Mouse (Mus musculus): ENCODE data around the gene Pfas. TPM values are rescaled to one million over a fixed set of nuclear protein-coding genes. Genes with fewer than 3 reads are reported as not detected.

Gene Pfas
- polyA plus RNA-seq (2012; rRNA removed) = 9.3 and 11.1 TPM in 2 replicates

DNA sequence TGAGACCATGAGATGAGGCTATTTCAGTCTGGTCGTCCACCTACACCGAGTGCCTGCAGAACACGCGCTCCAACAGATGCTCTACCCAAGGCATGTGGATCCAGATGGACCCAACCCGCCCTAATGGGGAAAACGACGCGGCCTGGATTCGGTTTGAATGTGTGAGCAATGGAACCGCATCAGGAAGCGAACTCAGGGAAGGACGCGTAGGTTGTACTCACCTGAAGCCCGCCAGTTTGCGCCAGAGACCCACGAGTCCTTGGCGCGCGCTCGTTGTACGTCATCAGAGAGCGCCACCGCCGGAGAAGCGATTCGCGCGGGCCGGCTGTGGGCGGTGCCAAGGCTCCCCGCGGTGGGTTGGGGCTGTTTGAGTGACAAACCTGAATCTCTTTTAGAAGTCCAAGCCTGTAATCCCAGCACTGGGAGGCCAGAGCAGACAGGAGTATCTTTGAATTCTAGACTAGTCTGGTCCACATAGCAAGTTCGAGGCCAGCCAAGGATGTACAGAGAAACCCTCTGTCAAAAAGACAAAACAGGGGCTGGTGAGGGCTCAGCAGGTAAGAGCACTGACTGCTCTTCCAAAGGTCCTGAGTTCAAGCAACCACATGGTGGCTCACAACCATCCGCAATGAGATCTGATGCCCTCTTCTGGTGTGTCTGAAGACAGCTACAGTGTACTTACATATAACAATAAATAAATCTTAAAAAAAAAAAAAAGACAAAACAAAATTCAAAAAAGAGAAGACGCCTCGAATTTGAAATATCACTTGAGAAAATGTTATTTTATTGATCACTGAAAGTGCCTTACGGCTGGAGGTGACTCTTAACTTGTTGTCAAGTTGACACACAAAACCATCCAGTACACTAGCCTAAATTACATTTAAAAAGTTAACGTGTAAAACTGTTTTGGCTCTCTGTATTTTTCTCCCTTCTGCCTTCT, at the start of gene Pfas:
Pfas (minus strand) TSS at position 279 of the 940 bp plus-strand sequence.
- DNase-seq (ENCODE audit: low spot score) = peak; percentile 76

DNA sequence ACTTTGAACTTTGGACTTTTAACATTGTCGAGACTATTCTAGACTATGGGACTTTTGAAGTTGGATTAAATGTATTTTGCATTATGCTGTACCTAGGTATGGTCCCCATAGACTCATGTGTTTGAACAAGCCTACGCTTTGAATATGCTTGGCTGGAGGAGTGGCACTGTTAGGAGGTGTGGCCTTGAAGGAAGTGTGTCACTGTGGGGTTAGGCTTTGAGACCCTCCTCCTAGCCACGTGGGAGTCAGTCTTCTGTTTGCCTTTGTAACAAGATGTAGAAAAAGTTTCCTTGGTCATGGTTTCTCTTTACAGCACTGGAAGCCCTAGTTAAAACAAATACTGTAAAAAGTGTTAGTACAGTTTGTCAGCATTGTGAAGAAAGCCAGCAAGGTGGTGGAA, 45.6 kb upstream of the Pfas start:
- no peak for DNase-seq (ENCODE audit: low spot score)

DNA sequence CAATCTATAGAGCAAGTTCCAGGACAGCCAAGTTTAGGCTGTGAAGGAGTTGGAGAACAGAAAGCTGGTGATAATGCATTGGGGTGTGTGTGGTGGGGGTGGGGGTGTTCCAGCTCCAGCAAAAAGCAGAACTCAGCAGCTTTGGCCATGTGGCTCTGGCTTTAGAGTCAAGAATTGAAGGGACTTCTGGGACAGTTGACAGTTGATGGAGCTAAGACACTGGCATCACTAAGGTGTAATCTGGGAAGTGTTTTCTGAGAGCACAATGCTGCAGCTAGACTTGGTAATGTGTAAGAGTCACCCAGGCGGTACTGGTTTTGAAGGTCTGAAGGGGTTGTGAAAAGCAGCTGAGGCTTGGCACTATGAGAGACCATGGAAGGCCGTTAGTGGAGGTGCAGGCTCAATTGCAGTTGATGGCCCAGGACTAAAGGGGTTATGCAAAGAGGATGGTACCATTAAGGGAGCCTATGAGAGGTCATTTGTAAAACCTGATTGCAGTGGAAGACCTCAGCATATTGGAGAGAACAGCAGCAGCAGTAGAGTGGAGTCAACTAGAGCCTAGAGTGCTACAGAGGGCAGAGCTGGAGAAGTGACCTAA, 44.7 kb upstream of the Pfas start:
- no peak for DNase-seq (ENCODE audit: low spot score)

DNA sequence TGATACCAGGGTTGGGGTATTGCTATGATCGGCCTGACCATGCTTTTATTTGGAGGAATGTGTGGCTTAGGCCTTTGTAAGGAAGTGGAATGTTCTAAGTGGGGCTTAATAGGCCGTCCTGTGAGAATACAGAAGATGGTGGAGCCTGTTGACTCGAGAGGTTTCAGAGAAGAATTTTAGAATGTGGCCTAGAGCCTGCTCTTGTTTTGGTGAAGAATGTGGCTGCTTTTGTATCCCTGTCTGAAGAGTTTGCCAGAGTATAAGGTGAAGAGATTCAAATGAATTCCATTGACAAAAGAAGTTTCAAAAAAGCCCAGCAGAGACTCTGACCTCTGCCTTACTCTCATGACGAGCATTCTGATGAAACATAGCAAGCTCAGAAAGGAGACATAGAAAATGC, 43.5 kb upstream of the Pfas start:
- DNase-seq (ENCODE audit: low spot score) = no peak

DNA sequence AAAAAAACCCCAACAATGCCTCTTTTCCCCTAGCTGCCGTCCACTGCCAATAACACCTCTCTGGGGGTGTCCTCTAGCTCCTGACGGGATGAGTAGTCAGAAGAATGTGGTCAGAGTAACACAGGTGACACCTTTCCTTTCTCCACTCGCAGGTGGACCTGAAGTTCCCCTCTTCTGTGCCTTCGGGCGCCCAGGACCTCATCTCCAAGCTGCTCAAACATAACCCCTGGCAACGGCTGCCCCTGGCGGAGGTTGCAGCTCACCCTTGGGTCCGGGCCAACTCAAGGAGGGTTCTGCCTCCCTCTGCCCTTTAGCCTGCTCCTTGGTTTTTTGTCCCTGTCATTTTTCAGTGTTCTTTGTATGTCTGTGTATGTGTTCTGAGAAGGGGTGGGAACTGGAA, 42.5 kb upstream of the Pfas start:
- no peak for DNase-seq (ENCODE audit: low spot score)

DNA sequence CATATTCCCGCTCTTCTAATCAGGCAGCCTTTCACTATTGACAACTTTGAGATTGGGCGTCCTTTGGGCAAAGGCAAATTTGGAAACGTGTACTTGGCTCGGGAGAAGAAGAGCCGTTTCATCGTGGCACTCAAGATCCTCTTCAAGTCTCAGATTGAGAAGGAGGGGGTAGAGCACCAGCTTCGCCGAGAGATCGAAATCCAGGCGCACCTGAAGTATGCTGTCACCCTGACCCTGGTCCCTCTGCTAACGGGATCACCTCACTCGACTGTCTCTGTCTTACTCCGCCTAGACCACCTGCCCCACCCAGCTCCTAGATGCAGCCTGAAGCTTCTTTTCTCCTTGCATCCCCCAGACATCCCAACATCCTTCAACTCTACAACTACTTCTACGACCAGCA, 39.9 kb upstream of the Pfas start:
- DNase-seq (ENCODE audit: low spot score) = no peak

DNA sequence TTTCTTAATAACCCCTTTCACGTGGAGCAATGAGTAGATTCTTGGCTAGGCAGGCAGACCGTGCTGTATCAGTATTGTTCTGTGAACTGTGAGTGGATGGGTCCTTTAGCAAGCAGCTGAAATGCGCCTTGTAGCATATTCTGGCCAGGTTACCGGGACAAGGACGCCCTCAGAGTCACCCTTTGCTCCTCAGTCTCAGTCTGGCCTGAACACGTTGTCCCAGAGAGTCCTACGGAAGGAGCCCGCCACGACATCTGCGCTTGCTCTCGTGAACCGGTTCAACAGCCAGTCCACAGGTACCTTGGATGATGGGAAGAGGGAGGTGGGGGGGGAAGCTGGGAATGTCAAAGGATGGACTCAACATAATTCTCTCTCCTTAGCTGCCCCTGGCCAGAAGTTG, 39.3 kb upstream of the Pfas start:
- DNase-seq (ENCODE audit: low spot score) = no peak

DNA sequence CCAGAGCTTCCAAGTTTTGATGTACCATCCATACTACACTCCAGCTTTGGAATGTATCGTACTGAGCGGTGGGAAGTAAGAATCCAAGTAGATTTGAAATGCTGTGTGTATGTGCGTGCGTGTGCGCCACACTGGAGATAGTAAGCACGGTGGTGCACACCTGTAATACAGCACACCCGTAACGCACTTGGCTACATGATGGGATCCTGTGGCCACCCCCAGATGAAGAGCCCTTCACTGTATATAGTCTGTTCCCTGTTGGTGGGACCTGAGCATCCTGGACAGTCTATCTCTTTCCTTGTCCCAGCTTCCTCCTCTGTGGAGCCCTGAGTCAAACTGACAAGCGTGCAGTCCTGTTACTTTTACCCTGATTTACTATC, 38.1 kb upstream of the Pfas start:
- DNase-seq (ENCODE audit: low spot score) = no peak

DNA sequence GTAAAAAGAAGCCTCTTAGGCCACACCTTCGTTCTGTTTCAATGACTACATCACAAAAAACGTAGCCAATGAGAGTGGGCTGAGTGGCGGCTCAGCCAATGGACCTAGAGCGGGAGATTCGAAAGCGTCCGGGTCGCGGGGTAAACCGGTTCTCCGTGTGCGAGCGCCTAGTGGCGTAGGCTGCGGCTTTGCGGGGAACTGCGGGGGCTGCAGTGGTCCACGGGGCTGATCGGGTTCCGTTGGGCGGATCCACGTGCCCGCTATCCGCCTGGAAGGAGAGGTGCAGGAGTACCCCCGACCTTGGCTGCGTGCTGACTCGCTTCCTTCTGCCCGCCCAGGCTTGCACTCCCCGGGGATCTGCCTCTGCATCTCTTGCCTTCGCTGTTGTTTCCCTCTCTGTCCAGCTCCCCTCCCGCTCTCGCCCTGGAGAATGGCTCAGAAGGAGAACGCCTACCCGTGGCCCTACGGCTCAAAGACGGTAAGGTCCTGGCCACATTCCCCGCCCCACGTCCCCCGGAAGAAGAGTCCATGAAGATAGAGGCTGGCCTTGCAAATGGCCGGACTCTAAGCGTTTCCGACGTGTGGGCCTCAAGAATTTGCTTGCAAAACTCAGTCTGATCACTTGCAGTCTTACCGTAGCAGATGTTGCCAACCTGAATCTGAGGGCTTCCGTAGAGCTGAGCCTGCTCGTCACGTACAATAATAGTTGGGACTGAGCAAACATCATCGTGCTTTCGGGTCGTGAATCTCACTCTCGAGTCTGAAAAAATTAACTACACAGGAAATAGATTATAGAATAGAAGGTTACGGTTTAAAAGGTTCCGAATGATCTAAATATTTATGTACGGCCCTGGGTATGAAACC, 37.5 kb upstream of the Pfas start, which contains the start of gene Aurkb:
Aurkb (plus strand) TSS at position 117 of the 864 bp plus-strand sequence.
- peak; percentile 55 for DNase-seq (ENCODE audit: low spot score)

DNA sequence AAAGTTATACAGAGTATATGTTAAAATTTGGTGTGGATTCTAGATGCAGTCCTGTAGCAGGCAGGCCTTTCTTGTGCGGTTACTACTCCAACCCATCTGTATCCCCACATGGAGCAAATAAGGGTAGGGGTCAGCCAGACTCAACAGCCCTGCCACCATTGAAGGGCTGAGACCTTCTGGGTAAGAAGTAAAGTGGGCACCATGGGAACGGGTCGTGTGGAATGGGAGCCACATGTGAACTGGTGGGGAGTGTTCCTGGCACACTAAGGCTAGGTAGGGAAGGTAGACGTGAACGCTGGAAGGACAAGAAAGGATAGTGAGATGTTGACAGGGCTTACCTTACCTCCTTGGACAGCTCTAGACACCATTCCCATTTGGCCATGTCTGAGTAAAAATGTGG, 29.9 kb upstream of the Pfas start:
- no peak for DNase-seq (ENCODE audit: low spot score)

DNA sequence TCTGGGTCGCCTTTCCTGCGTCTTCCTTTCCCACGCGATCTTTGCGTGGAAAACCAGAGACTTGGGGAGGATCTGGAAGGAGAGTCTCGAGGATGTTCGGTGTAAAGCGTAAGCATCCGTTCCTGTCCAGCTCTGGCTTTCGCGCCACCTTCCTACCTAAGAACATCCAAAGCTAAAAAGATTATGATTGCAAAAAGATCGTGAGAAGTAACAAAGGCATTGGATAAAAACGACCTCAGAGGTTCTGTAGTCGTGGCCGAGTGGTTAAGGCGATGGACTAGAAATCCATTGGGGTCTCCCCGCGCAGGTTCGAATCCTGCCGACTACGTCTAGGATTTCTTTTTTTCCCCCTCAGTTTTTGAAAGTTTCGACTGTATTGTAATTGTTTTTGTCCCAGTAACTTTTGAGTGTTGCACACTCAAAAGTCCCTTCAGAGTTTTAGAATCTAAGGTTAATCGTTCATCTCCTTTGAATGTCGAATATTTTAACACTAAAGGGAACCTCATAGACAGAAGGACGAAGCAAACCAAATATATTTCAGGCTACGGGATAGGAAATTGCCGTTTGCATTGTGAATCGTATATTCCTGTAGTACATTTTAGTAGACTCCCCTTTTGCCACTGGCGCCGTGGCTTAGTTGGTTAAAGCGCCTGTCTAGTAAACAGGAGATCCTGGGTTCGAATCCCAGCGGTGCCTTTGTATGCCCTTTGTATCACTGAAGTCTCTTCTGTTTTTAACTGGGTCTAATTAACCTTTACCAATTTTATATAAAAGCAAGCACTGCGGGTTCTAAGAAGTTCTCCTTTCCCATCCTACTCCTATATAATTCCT, 29.2 kb upstream of the Pfas start:
- DNase-seq (ENCODE audit: low spot score) = peak; percentile 59

DNA sequence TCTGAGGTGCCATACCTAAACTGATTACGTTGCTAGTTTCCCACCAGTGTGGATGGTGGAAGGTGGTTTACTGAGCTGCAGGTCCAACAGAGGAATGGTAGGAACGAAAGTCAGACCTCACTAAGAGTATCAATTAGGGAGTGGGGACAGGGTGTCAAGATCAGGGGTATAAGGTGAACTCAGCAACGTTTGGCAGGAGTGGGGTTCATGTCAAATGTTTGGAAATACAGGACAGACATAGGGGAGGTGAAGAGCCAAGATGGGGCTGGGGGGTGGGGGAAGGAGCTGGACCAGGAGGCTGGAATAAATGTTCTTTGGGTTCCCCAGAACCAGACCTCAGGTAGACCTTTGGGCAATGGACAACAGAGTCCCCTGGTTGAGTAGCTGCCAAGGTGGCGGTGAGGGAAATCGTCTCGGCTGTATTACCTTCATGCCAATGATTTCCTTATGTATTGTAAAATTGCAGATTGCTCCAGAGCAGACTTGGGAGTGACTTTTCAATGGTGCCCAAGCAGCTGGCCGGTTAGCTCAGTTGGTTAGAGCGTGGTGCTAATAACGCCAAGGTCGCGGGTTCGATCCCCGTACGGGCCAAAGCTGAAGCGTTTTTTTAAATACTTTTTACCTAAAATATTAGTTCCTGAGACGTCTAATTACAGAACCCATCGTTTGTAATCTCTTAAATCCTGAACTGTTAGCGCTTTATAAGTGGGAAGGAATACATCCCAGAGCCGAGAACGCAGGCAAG, 28.4 kb upstream of the Pfas start:
- peak; percentile 88 for DNase-seq (ENCODE audit: low spot score)

DNA sequence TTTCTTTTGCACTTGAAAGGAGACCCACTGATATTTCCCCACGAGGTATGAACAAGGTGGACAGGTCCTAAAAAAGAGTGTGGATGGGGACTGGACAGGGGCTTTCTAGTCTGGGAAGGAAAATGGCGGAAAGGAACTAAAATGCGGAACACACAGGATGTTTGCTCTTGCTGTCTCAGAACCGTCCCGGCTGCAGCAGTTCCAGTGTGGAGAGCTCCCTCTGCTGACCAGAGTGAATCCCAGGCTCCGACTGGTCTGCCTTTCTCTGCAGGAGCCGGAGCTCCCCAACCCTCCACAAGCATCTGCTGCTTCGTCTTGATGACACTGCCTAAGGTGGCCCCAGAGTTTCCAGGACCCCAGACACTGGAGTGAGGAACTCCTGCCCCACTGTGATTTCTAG, 27.6 kb upstream of the Pfas start:
- peak; percentile 51 for DNase-seq (ENCODE audit: low spot score)

DNA sequence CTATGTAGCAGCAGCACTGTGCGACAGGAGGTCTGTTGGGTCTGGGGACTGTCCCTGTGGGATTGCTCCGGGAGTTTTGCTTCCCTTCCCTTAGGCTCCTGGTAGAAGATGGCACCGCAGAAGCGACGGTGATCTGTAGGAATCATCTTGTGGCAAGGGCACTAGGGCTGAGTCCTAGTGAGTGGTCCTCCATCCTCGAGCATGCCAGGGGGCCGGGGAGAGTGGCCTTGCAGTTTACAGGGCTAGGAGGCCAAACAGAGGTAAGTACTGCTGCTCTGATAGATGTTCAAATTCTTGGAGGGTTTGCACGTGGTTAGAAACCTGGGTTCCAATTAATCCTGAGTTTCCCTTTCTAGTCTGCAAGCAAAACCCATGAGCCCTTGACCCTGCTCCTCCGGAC, 27.2 kb upstream of the Pfas start:
- DNase-seq (ENCODE audit: low spot score) = no peak

DNA sequence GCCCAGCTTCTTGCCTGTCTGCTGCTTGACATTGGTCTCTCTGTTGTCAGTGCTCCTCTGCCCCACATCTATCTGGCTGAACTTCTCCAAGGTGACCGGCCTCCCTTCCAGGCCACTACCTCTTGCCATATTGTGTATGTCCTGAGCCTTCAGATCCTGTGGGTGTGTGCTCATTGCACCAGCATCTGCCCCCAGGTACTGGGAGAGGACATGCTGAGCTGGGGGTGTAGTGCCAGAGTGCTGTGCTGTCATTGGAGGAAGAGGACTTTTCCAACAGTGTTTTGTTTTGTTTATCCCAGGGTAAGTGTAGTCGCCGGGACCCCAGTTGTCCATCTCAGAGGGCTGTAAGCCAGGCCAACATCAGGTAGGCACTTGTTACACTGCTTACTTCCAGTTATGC, 26.3 kb upstream of the Pfas start:
- DNase-seq (ENCODE audit: low spot score) = no peak

DNA sequence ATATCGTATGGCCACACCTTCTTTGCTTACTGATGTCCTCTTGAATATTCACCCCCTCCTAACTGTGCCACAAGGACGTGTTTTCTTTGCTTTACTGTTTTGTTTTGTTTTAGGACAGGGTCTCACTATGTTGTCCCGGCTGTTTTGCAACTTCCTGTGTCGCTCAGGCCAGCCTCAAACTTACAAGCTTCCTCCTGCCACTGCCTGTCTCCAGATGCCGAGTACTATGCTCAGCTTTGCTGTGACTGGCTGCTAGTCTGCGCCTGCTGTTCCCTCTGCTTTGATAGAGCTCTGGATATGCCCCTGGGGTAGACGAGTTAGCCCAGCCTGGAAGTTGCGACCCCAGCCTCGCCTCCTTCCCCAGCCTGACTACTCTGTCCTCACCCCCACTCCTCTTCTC, 25.3 kb upstream of the Pfas start:
- no peak for DNase-seq (ENCODE audit: low spot score)

DNA sequence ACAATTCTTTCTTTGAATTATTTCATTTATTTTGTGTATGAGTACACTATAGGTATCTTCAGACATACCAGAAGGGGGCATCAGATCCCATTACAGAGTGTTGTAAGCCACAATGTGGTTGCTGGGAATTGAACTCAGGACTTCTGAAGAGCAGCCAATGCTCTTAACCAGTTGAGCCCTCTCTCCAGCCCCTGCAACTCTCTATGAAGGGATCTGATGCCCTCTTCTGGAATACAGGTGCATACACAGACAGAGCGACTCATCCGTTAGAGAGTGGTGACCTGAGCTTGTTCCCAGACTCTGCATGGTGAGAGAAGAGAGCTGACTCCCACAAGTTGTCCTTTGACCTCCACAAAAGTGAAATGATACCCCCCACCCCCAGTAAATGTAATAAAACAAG, 20.5 kb upstream of the Pfas start:
- no peak for DNase-seq (ENCODE audit: low spot score)

DNA sequence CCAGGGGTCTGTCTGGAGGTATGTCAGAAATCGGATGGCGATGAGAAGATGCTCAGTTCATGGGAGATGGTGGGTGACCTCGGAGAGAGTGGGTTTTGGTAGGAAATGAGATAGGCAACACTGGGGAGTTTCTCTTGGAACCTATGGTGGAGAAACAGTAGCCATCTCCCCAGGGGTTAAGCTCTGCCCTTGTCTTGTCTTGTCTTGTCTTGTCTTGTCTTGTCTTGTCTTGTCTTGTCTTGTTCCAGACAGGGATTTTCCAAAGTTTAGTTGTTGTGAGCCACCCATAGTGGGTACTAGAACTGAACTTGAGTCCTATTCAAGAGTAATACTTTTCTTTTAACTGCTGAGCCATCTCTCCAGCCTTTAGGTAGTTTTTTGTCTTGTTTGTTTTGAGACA, 18.3 kb upstream of the Pfas start:
- DNase-seq (ENCODE audit: low spot score) = no peak

DNA sequence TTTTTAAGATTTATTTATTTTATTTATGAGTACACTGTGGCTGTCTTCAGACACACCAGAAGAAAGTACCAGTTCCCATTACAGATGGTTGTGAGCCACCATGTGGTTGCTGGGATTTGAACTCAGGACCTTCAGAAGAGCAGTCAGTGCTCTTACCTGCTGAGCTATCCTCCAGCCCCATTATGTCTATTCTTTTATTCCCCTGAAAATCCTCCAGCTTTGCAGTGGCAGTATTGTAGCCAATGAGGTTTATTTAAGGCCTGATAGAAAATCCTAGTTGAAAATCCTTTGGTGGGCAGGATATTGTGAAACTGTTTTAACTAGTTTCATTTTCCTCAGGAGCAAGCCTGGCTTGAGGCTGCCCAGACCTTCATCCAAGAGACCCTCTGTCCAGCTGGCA, 12.4 kb upstream of the Pfas start:
- no peak for DNase-seq (ENCODE audit: low spot score)

DNA sequence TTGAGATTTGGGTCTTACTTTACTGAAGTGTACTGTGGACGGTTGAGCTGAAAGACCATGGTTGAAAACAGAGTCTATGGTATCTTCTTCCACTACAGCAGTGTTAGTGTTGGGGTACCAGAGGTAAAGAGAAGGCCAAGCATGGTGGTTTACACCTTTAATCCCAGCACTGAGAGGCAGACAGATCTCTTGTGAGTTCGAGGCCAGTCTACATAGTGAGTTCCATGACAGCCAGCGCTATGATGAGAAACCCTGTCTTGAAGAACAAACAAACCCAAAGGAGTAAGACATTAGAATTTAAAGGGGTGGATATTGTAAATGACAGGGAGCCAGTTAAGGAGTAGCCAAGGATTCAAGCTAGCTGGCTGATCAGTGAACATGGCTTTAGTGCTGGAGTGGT, 8.5 kb upstream of the Pfas start:
- no peak for DNase-seq (ENCODE audit: low spot score)
